Mouse (Mus musculus): ENCODE measurements around the gene Cmklr1. TPM values are rescaled to one million over a fixed set of nuclear protein-coding genes. Genes with fewer than 3 reads are reported as not detected.

Gene Cmklr1
- total RNA-seq, 2 experiments from 2014 or later, result 1.9 to 2.2 TPM

Other genes with a start within 250 kb of the Cmklr1 start
- gene Wscd2, start 160.1 kb downstream of the Cmklr1 start, total RNA-seq (2015), result 0.16 TPM in 1 of 2 replicates, not detected in the other
- gene Wscd2, start 160.1 kb downstream of the Cmklr1 start, total RNA-seq (2017), result 0.18 TPM in 1 of 2 replicates, not detected in the other
- not detected in 2 replicates for gene 1700069L16Rik, start 74.3 kb upstream of the Cmklr1 start, total RNA-seq (2015)
- not detected in 2 replicates for gene 1700069L16Rik, start 74.3 kb upstream of the Cmklr1 start, total RNA-seq (2017)
- gene Ficd, start 85.4 kb upstream of the Cmklr1 start, total RNA-seq (2015), result 3.9 and 4.2 TPM in 2 replicates
- gene Ficd, start 85.4 kb upstream of the Cmklr1 start, total RNA-seq (2017), result 2.5 and 2.8 TPM in 2 replicates
- 9.9 and 11.9 TPM in 2 replicates for gene Sart3, start 122.1 kb upstream of the Cmklr1 start, total RNA-seq (2015)
- gene Sart3, start 122.1 kb upstream of the Cmklr1 start, total RNA-seq (2017), result 26.1 and 28.3 TPM in 2 replicates
- gene Iscu, start 122.3 kb upstream of the Cmklr1 start, total RNA-seq (2015), result 107 and 114 TPM in 2 replicates
- gene Iscu, start 122.3 kb upstream of the Cmklr1 start, total RNA-seq (2017), result 80.8 and 95.5 TPM in 2 replicates
- 1.9 and 2.8 TPM in 2 replicates for gene Tmem119, start 150.1 kb upstream of the Cmklr1 start, total RNA-seq (2015)
- 2.3 and 3.2 TPM in 2 replicates for gene Tmem119, start 150.1 kb upstream of the Cmklr1 start, total RNA-seq (2017)
- gene Selplg, start 182.2 kb upstream of the Cmklr1 start, total RNA-seq (2015), result 718 and 733 TPM in 2 replicates
- gene Selplg, start 182.2 kb upstream of the Cmklr1 start, total RNA-seq (2017), result 291 and 312 TPM in 2 replicates